Mouse (Mus musculus) thymus, adult 2 months (tissue): ENCODE data around the gene Treml2. TPM values are rescaled to one million over a fixed set of nuclear protein-coding genes. Genes with fewer than 3 reads are reported as not detected.

ENCODE experiments used
- DNase-seq: peaks from one replicate; pipeline ENCODE4 v3.0.0; 2021
- H3K27ac ChIP-seq: fragments of 200-500 bp; 2 replicates; pipeline ENCODE4 v1.5.1; 2012; ENCODE audit warnings: low read length, control low read depth; ENCODE audit not compliant: control insufficient read depth, insufficient read depth
- H3K27me3 ChIP-seq: fragments of 200-500 bp; 2 replicates; pipeline ENCODE4 v1.6.1; 2012; ENCODE audit warnings: mild to moderate bottlenecking, low read length, moderate library complexity, mixed read lengths; ENCODE audit not compliant: control insufficient read depth, insufficient read depth
- H3K36me3 ChIP-seq: fragments of 200-500 bp; 2 replicates; pipeline ENCODE4 v1.6.1; 2012; ENCODE audit warnings: mild to moderate bottlenecking, low read length, moderate library complexity; ENCODE audit not compliant: control insufficient read depth, insufficient read depth
- H3K4me1 ChIP-seq: fragments of 200-500 bp; replicated peaks from 2 replicates; pipeline ENCODE4 v1.6.1; 2012; ENCODE audit warnings: low read length; ENCODE audit not compliant: control insufficient read depth, insufficient read depth
- H3K4me3 ChIP-seq: fragments of 200-500 bp; 2 replicates; pipeline ENCODE4 v1.5.1; 2012; ENCODE audit warnings: mild to moderate bottlenecking, low read length, control low read depth, moderate library complexity; ENCODE audit not compliant: control insufficient read depth, insufficient read depth
- CTCF ChIP-seq: fragments of 200-500 bp; IDR thresholded peaks from 2 replicates; pipeline ENCODE4 v1.5.1; 2012; ENCODE audit warnings: mild to moderate bottlenecking, control low read depth, low read length, moderate library complexity, borderline replicate concordance; ENCODE audit not compliant: control insufficient read depth, poor library complexity, insufficient read depth; ENCODE audit errors: extremely low read depth
- POLR2A ChIP-seq: fragments of 200-500 bp; IDR thresholded peaks from 2 replicates; pipeline ENCODE4 v1.6.1; 2012; ENCODE audit warnings: mild to moderate bottlenecking, low read length, control low read depth, moderate library complexity; ENCODE audit not compliant: control insufficient read depth, poor library complexity, insufficient read depth; ENCODE audit errors: extremely low read depth
- WGBS: fragments of 180-500 bp; shearing (Covaris S2); methylation state at CpG from one replicate; pipeline ENCODE4 v1.1.7; 2018; 5-methylcytosine and 5-hydroxymethylcytosine counted together
- polyA plus RNA-seq: library from polyadenylated mRNA; depleted of rRNA; stranded (reverse); fragments of >200 nt; gene quantifications from 2 replicates; pipeline ENCODE4 v1.2.3, GENCODE M21; 2012

Gene Treml2
- polyA plus RNA-seq, 1 experiment = 54.8 TPM

- peak; percentile 81 for DNase-seq
Observed at GRCm38 (mm10) chr17:48274885-48275284, 24.4 kb upstream of the Treml2 start.

GRCm38 (mm10) chr17:48275736-48276135 is 23.6 kb upstream of the Treml2 start:
- Histone ChIP-seq H3K36me3 (no peaks in the 10 kb centered on the region), H3K27me3 (no peaks in the 10 kb centered on the region), H3K4me1 (no peaks in the 10 kb centered on the region), H3K27ac (no peak overlapping the region), H3K4me3 (no peak overlapping the region)
- DNase-seq = no peak
- no peak for TF ChIP-seq POLR2A
- TF ChIP-seq CTCF = no peak
- 67% methylated on average over 7 of the region's 7 CpGs for WGBS

More at GRCm38 (mm10) chr17:48274885-48275284, 24.4 kb upstream of the Treml2 start:
- Histone ChIP-seq H3K4me3 (no peak overlapping the region), H3K27me3 (no peaks in the 10 kb centered on the region), H3K4me1 (no peaks in the 10 kb centered on the region), H3K36me3 (no peaks in the 10 kb centered on the region), H3K27ac (no peak overlapping the region)
- TF ChIP-seq CTCF (no peak), POLR2A (no peak)
- WGBS = 32% methylated on average over 6 of the region's 6 CpGs

GRCm38 (mm10) chr17:48278381-48278780 is 20.9 kb upstream of the Treml2 start:
- H3K4me1 ChIP-seq = peaks cover 5% of the 10 kb centered on the region
- H3K27ac ChIP-seq = no peak overlapping the region
- DNase-seq = no peak
- no peaks in the 10 kb centered on the region for H3K36me3 ChIP-seq
- H3K4me3 ChIP-seq = no peak overlapping the region
- H3K27me3 ChIP-seq = no peaks in the 10 kb centered on the region
- TF ChIP-seq CTCF (no peak), POLR2A (no peak)

- Histone ChIP-seq H3K27me3 (no peaks in the 10 kb centered on the region), H3K4me1 (peaks cover 5% of the 10 kb centered on the region), H3K4me3 (no peak overlapping the region), H3K27ac (no peak overlapping the region), H3K36me3 (no peaks in the 10 kb centered on the region)
- WGBS = 93% methylated on average over 4 of the region's 4 CpGs
- TF ChIP-seq CTCF = no peak
- no peak for TF ChIP-seq POLR2A
- DNase-seq = no peak
Observed at GRCm38 (mm10) chr17:48279002-48279401, 20.3 kb upstream of the Treml2 start.

- DNase-seq = peak; percentile 21
- peak overlapping the region; percentile 37 for H3K4me3 ChIP-seq
Observed at GRCm38 (mm10) chr17:48280943-48281738, 18.2 kb upstream of the Treml2 start.

GRCm38 (mm10) chr17:48281739-48282085 is 17.6 kb upstream of the Treml2 start:
- 19% methylated on average over 3 of the region's 3 CpGs for WGBS
- Histone ChIP-seq H3K4me3 (peak overlapping the region; percentile 37), H3K27me3 (no peaks in the 10 kb centered on the region), H3K27ac (no peak overlapping the region), H3K4me1 (peaks cover 5% of the 10 kb centered on the region), H3K36me3 (no peaks in the 10 kb centered on the region)
- TF ChIP-seq CTCF = no peak
- no peak for TF ChIP-seq POLR2A
- peak; percentile 28 for DNase-seq

More at GRCm38 (mm10) chr17:48280943-48281738, 18.2 kb upstream of the Treml2 start:
- Histone ChIP-seq H3K36me3 (no peaks in the 10 kb centered on the region), H3K4me1 (peaks cover 5% of the 10 kb centered on the region), H3K27ac (no peak overlapping the region), H3K27me3 (no peaks in the 10 kb centered on the region)
- TF ChIP-seq CTCF (no peak), POLR2A (no peak)
- 47% methylated on average over 18 of the region's 18 CpGs for WGBS
